Mouse (Mus musculus) MEL (cell line): ENCODE measurements around the gene Dnah6. TPM values are rescaled to one million over a fixed set of nuclear protein-coding genes. Genes with fewer than 3 reads are reported as not detected.

Experiments used
- DNase-seq: peaks from one replicate; pipeline ENCODE4 v3.0.0; 2011; ENCODE audit warnings: low read depth, low spot score
- H3K27ac ChIP-seq: 2 replicates; pipeline ENCODE4 v1.5.1; 2012; ENCODE audit warnings: low read depth, mild to moderate bottlenecking, control low read depth, low read length, moderate library complexity; ENCODE audit not compliant: control insufficient read depth
- H3K27me3 ChIP-seq, 2 experiments: fragments of 150-350 bp in 1 of 2; sonication (generic) in 1 of 2; 2 replicates each; pipeline ENCODE4 v1.6.1; 2012; ENCODE audit warnings: low read length in 2 of 2, mild to moderate bottlenecking in 2 of 2, improper control_type of control experiment in 1 of 2, moderate library complexity in 1 of 2; ENCODE audit not compliant: insufficient read depth in 2 of 2, control insufficient read depth in 1 of 2
- H3K36me3 ChIP-seq, 2 experiments: 2 replicates each; pipeline ENCODE4 v1.6.1; 2012 to 2014; ENCODE audit warnings: low read length in 2 of 2, improper control_type of control experiment in 1 of 2, inconsistent platforms in 1 of 2, mild to moderate bottlenecking in 1 of 2; ENCODE audit not compliant: insufficient read depth in 2 of 2, control insufficient read depth in 1 of 2
- H3K4me1 ChIP-seq, 2 experiments: fragments of 150-350 bp in 1 of 2; sonication (generic) in 1 of 2; 2 replicates each; pipeline ENCODE4 v1.6.1; 2012; ENCODE audit warnings: low read length in 2 of 2, improper control_type of control experiment in 1 of 2, mild to moderate bottlenecking in 1 of 2; ENCODE audit not compliant: insufficient read depth in 2 of 2, control insufficient read depth in 1 of 2
- H3K4me3 ChIP-seq, 2 experiments: fragments of 150-350 bp in 1 of 2; sonication (generic) in 1 of 2; 2 replicates each; pipeline ENCODE4 v1.5.1; 2012; ENCODE audit warnings: low read depth in 2 of 2, low read length in 2 of 2, mild to moderate bottlenecking in 2 of 2, moderate library complexity in 2 of 2, control low read depth in 1 of 2, improper control_type of control experiment in 1 of 2; ENCODE audit not compliant: control insufficient read depth in 1 of 2, insufficient read depth in 1 of 2
- H3K79me2 ChIP-seq: 2 replicates; pipeline ENCODE4 v1.6.1; 2012; ENCODE audit warnings: mild to moderate bottlenecking, low read length, moderate library complexity; ENCODE audit not compliant: control insufficient read depth, poor library complexity, insufficient read depth
- H3K9ac ChIP-seq: 2 replicates; pipeline ENCODE4 v1.6.1; 2012; ENCODE audit warnings: low read depth, mild to moderate bottlenecking, control low read depth, low read length, moderate library complexity; ENCODE audit not compliant: control insufficient read depth, poor library complexity, severe bottlenecking
- H3K9me3 ChIP-seq: fragments of 150-350 bp; sonication (generic); replicated peaks from 2 replicates; pipeline ENCODE4 v1.6.1; 2012; ENCODE audit warnings: mild to moderate bottlenecking, low read length, improper control_type of control experiment, moderate library complexity; ENCODE audit not compliant: insufficient read depth
- E2F4 ChIP-seq: IDR thresholded peaks from 2 replicates; pipeline ENCODE4 v1.6.1; 2011; ENCODE audit warnings: low read depth, low read length, improper control_type of control experiment, borderline replicate concordance
- ETS1 ChIP-seq: IDR thresholded peaks from 2 replicates; pipeline ENCODE4 v1.6.1; 2012; ENCODE audit warnings: low read depth, mild to moderate bottlenecking, inconsistent platforms, low read length, improper control_type of control experiment, moderate library complexity
- GABPA ChIP-seq: IDR thresholded peaks from 2 replicates; pipeline ENCODE4 v1.6.1; 2012; ENCODE audit warnings: low read depth, mild to moderate bottlenecking, inconsistent platforms, low read length, improper control_type of control experiment, moderate library complexity
- HCFC1 ChIP-seq: IDR thresholded peaks from 2 replicates; pipeline ENCODE4 v1.6.1; 2012; ENCODE audit warnings: low read depth, mild to moderate bottlenecking, inconsistent platforms, low read length, improper control_type of control experiment, moderate library complexity
- MAFK ChIP-seq: IDR thresholded peaks from 2 replicates; pipeline ENCODE4 v1.6.1; 2011; ENCODE audit warnings: low read depth, mild to moderate bottlenecking, low read length, improper control_type of control experiment, borderline replicate concordance
- MAX ChIP-seq: IDR thresholded peaks from 2 replicates; pipeline ENCODE4 v1.6.1; 2011; ENCODE audit warnings: low read length, improper control_type of control experiment
- MAZ ChIP-seq: IDR thresholded peaks from 2 replicates; pipeline ENCODE4 v1.6.1; 2012; ENCODE audit warnings: low read depth, mild to moderate bottlenecking, inconsistent platforms, low read length, improper control_type of control experiment
- NELFE ChIP-seq: IDR thresholded peaks from 2 replicates; pipeline ENCODE4 v1.6.1; 2011; ENCODE audit warnings: low read depth, low read length, improper control_type of control experiment
- POLR2AphosphoS5 ChIP-seq: IDR thresholded peaks from 2 replicates; pipeline ENCODE4 v1.6.1; 2012; ENCODE audit warnings: low read depth, borderline replicate concordance, mild to moderate bottlenecking, inconsistent platforms, low read length, moderate library complexity, mixed read lengths
- RAD21 ChIP-seq: IDR thresholded peaks from 2 replicates; pipeline ENCODE4 v1.6.1; 2011; ENCODE audit warnings: mild to moderate bottlenecking, low read depth, low read length, improper control_type of control experiment
- RCOR1 ChIP-seq: IDR thresholded peaks from 2 replicates; pipeline ENCODE4 v1.6.1; 2012; ENCODE audit warnings: low read depth, mild to moderate bottlenecking, inconsistent platforms, low read length, improper control_type of control experiment
- SIN3A ChIP-seq: IDR thresholded peaks from 2 replicates; pipeline ENCODE4 v1.6.1; 2012; ENCODE audit warnings: low read length, improper control_type of control experiment, inconsistent platforms
- TAL1 ChIP-seq: IDR thresholded peaks from 2 replicates; pipeline ENCODE4 v1.6.1; 2012; ENCODE audit warnings: mild to moderate bottlenecking, inconsistent platforms, low read length, moderate library complexity, mixed read lengths
- TCF12 ChIP-seq: IDR thresholded peaks from 2 replicates; pipeline ENCODE4 v1.6.1; 2014; ENCODE audit warnings: low read depth, mild to moderate bottlenecking, inconsistent platforms, low read length, improper control_type of control experiment, moderate library complexity
- ZC3H11A ChIP-seq: IDR thresholded peaks from 2 replicates; pipeline ENCODE4 v1.6.1; 2012; ENCODE audit warnings: low read depth, mild to moderate bottlenecking, inconsistent platforms, low read length, improper control_type of control experiment
- ZKSCAN1 ChIP-seq: IDR thresholded peaks from 2 replicates; pipeline ENCODE4 v1.6.1; 2012; ENCODE audit warnings: low read depth, mild to moderate bottlenecking, inconsistent platforms, low read length, improper control_type of control experiment, moderate library complexity
- ZMIZ1 ChIP-seq: IDR thresholded peaks from 2 replicates; pipeline ENCODE4 v1.6.1; 2012; ENCODE audit warnings: low read depth, mild to moderate bottlenecking, inconsistent platforms, low read length, improper control_type of control experiment, moderate library complexity
- polyA plus RNA-seq, 2 experiments: library from polyadenylated mRNA; stranded (reverse) in 1 of 2; unstranded in 1 of 2; fragments of >175 nt in 1 of 2; fragments of >200 nt in 1 of 2; gene quantifications; 2 replicates each; pipeline versions ENCODE4 v1.2.1 to v1.2.4; 2012; ENCODE audit warnings: low replicate concordance in 2 of 2, low read depth in 1 of 2; ENCODE audit not compliant: insufficient read length in 2 of 2, insufficient read depth in 1 of 2, missing spikeins in 1 of 2
- total RNA-seq: library from RNA; depleted of rRNA; stranded (reverse); fragments of 300-350 nt; gene quantifications from 2 replicates; pipeline ENCODE4 v1.2.3, GENCODE M21; 2012

The Dnah6 gene
- total and polyA plus RNA-seq, 3 experiments = not detected

GRCm38 (mm10) chr6:73254307-73255228 lies 33.1 kb upstream of the Dnah6 start:
- H3K79me2 ChIP-seq = peaks cover 30% of the 10 kb centered on the region
- peaks cover 0 to 4% of the 10 kb centered on the region in 2 experiments; a peak in 1 of 4 replicates for H3K4me1 ChIP-seq
- no peaks in the 10 kb centered on the region for H3K27me3 ChIP-seq
- no peak for DNase-seq
- H3K9me3 ChIP-seq = no peaks in the 10 kb centered on the region
- TF ChIP-seq GABPA (no peak), TCF12 (no peak), MAX (no peak), MAFK (no peak), NELFE (no peak), ZC3H11A (no peak), RCOR1 (no peak), ZKSCAN1 (no peak), ZMIZ1 (no peak), MAZ (no peak), SIN3A (no peak)
- H3K36me3 ChIP-seq = peaks cover 2 to 6% of the 10 kb centered on the region in 2 experiments; a peak in 3 of 4 replicates
- no peak overlapping the region for H3K9ac ChIP-seq
- H3K4me3 ChIP-seq = no peak overlapping the region
- no peak overlapping the region for H3K27ac ChIP-seq

GRCm38 (mm10) chr6:73253584-73253983 lies 32.1 kb upstream of the Dnah6 start:
- H3K9ac ChIP-seq = no peak overlapping the region
- H3K79me2 ChIP-seq = peaks cover 40% of the 10 kb centered on the region
- TF ChIP-seq TAL1 (no peak), ETS1 (no peak), SIN3A (no peak), E2F4 (no peak), HCFC1 (no peak), RAD21 (no peak), POLR2AphosphoS5 (no peak), GABPA (no peak)
- peaks cover 2 to 9% of the 10 kb centered on the region in 2 experiments; a peak in 3 of 4 replicates for H3K36me3 ChIP-seq
- no peaks in the 10 kb centered on the region for H3K27me3 ChIP-seq
- no peak for DNase-seq
- H3K4me3 ChIP-seq = no peak overlapping the region
- no peaks in the 10 kb centered on the region for H3K9me3 ChIP-seq
- H3K4me1 ChIP-seq = peaks cover 0 to 7% of the 10 kb centered on the region in 2 experiments; a peak in 1 of 4 replicates
- no peak overlapping the region for H3K27ac ChIP-seq
